Mouse (Mus musculus): Measurements from ENCODE around the gene Chpf.

Chpf gene

DNA sequence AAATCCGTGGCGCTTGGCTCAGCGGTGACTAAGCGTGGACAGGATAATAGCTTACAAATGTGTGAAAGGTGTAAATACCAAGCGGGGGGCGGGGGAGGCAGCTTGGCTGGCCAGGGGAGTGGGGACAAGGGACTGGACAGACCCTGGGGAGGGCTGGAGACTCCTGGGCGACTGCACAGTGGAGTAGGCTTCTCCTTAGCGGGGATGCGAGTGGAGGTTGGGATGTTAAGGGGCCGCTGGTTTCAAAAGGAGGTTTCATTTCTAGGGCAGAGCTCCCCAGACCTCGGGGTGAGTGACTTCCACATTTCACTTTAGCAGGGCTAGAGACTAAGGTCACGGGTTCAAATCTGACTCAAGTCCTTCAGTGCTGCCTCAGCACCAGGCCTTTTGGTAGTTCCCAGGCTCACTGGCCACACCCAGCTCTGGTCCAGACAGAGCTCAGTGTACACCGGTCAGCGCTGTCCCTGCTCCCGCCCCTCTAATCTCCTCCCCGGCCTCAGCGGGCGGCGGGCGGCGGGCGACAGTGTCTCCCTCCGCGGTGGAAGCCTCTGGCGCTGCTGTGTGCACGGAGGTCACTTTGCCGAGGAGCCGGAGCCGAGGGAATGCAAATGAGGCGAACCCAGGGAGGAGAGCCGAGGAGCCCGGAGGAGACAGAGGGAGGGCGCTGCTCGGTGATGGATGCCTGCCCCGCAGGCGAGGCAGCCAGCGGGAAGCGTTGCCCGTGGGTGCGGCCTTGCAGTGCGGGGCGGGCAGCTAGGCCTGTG is 20.9 kb downstream of the Chpf start:
- DNase-seq: peak; percentile 71 to 79

DNA sequence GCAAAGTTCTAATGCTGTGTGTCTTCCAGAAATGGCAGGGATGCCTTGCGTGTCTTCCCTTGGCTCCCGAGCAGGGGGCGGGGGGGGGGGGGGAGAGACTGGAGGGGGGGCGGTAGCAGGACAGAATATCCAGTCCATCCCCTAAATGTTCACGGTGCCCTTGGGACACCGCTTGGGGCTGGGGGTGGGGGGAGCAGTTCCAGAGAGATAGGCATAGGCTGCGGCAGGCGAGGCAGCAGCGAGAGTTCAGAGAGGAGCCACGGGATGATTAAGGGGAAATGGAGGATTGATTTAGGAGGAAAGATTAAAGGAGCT is 21.4 kb downstream of the Chpf start:
- DNase-seq: no peak

- peak in 1 of 2 experiments; percentile 55 for DNase-seq
These were observed 22.2 kb downstream of the Chpf start for GRCm38 (mm10) chr1:75456746-75457564.

GRCm38 (mm10) chr1:75455948-75456347 is 23.2 kb downstream of the Chpf start:
- DNase-seq: no peak

DNA sequence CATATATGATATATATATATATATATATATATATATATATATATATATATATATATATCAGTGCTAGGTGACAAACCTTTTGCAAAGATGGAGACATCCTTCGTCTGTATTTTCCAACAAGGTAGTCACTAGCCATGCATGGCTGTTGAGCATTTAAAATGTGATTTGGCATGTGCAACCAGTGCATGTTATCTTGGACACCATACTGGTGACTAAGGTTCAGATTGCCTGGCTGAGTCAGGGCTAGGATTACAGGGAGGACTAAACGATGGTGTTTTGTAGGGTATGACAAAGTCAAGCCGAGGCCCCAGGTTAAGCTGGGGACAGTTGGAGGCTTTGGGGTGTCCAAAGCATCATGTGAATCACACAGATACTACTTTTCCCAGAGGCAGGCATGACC is 23.7 kb downstream of the Chpf start:
- no peak for DNase-seq

DNA sequence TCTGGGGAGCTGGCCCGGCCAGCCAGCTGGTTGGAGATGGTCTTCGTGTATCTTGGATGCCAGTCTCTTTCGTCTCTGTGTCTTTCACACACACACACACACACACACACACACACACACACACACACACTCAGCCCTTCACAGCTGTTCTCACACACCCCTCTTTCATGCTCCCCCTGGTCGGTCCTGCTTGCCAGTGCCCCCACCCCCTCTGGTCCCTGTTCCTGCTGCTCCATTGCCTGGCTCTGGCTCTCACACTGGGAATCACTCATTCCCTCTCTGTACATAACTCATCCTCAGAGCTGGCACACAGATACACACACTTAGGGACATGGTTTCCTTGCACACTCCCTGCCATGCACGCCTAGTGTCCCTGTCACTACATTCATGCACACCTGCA is 27.2 kb downstream of the Chpf start:
- no peak for DNase-seq

- DNase-seq: peak; percentile 56 to 62
These were observed 28.6 kb downstream of the Chpf start, which contains the start of gene Asic4 for GRCm38 (mm10) chr1:75450314-75451005. Gene Asic4, plus strand, starts transcription at chr1:75450436.

DNA sequence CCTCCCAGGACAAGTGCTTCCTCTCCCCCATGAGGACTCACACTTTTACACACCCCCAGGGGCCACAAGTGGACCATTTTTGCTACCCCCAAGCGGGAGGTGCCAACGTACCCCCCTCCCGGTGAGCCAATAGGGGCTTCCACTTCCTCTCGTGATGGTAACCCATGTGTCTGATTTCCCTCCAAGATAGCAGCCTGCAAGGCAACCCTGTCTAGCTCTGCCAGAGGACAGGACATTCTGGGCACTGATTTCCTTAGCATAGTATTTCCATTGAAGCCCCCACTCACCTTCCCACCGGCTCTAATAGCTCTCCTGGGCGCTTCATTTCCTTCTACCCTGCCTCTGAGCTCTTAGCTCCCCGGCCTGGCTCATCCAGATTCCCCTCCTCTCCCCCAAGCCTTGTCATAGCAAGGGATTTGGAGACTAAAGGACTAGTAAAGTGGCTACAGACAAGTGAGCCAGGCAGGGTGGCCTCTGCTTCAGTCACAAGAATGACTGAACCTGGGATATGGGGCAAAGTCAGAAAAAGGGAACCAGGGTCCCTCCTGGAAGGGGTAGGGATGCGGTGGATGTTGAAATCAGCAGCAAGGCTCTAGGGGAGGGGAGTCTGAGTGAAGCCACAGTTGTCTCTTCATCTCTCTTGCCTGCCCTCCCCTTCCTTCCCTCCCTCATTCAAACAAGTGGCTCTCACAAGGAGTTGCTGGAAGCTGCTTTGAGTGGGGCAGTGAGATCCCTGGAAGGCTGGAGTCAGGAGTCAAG is 29.6 kb downstream of the Chpf start:
- DNase-seq: no peak

DNA sequence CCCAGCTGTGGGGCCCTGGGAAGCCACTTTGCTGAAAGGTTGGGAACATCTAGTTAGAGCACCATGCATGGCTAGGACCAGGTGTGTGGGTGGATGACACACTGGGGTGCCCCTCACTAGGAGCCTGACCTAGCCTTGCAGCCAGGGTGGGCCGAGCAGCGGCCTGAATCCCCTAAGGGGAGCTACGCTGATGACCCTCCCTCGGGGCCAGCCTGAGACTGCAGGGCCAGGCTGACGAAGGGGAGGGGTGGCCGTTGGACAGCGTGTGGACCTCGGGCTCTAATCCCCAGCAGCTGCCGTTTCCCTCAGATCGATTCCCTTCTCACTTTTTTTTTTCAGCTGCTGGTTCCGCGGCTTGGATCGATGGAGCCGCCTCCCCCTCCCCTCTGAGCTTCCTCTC is 30.2 kb downstream of the Chpf start:
- DNase-seq: no peak

DNA sequence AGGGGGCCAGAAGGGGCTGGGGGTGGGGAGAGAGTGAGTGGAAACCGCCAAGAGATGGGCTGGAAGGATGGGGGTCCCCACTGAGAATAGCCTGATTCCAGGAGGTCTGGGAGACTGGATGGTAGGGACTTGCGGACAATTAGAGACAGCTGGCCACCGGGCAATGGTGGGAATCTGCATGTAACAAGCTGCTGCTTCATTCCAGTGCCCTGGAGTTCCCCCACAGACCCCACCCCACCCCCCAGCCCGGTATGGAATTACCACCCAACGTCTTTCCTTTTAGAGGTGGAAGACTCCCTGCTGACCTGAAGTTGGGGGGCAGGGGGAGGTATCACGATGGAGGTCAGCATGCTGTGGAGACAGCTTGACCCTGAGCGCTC is 31.1 kb downstream of the Chpf start:
- no peak for DNase-seq

DNA sequence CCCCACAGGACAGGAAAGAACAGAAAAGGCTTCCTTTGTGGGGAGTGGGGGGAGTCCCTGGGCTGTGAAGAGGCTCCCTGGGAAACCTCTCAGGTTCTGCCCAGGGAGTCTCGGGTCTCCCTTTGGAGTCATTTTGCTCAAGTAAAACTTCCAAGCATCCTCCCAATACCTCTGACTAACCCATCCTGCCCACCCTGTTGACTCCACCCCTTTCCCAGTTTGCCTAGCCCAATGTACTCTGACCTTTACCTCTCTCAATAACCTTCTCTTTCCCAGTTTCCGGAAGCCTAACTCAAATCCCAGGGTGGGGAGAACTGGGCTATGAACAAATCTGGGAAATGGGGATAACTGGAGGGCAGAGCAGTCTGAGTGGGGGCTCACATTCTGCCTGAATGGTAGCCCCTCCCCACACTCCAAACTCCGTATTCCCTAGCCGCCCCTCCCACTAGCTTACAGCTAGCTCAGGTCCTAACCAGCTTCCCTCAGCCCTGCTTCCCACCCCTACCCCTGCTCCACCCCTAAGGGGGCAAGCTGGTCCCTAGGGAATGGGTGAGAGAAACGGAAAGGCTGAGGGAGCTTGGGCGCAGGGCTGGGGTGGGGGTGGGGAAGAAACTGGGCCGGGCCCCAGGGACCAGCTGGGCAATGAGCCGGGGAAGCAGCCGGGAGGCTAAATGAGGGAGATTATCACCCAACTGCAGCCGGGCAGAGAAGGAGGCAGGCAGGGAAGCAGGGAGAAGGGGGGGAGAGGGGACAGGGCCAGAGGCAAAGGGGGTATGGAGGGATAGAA is 31.6 kb downstream of the Chpf start:
- peak in 1 of 2 experiments; percentile 58 for DNase-seq

DNA sequence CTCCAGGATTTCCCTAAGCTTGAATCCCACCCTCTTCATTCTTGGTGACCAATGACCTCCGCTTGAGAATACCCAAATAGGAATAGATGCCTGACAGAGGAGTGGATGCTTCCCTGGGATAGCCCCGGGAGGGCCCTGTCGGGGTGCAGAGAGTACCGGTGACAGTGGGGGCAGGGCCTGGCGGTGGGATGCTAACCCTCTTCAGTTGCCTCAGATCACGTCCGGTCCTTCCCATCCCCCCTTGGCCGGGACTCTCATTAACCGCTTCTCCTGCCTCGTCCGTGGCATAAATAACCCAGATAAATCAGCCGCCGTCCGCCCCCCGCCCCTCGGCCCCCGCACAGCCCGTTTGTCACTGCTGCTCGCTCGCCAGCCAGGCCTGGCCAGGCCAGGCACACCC is 32.5 kb downstream of the Chpf start:
- peak; percentile 58 to 75 for DNase-seq

GRCm38 (mm10) chr1:75445751-75446611 is 33.1 kb downstream of the Chpf start:
- peak; percentile 88 to 89 for DNase-seq

- DNase-seq: no peak
These were observed 33.9 kb downstream of the Chpf start for GRCm38 (mm10) chr1:75445141-75445701.

DNA sequence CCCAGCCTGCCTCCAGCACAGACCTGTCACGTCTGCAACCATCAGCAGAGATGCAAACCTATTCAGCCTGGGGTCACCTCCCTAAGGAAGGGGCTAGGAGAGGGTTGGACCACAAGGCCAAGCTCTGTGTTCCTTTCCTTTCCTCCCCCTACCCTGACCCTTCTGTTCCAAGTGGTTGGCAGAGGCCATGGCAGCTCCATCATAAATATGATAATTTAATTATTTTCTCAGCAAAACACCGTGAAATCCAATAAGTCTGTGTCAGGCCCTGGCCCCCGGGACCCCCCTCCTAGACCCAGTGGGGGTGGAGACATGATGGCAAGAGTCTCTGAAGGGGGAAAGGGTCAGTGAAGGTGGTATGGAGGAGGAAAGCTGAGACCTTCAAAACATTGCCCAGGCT is 34.9 kb downstream of the Chpf start:
- no peak for DNase-seq

GRCm38 (mm10) chr1:75443247-75444024 is 35.7 kb downstream of the Chpf start:
- DNase-seq: no peak

DNA sequence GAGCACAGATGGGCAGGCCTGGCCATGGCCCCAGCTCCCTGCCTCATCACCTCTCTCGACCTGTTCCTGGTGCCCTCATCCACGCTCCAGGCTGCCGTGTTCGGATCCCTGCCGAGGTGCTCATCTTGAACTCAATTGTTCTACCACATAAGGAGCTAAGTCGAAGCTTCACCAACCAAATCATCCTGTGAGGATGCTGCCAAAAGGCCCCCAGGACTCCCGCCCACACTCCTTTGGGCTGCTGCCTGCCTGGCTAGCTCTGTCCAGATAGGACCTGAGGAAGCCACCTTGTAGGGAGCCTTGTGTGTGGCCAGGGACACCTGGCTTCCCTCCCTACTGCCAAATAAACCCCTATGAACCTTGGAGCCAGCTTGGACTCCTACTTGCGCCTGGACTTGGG is 36.3 kb downstream of the Chpf start:
- DNase-seq: no peak

DNA sequence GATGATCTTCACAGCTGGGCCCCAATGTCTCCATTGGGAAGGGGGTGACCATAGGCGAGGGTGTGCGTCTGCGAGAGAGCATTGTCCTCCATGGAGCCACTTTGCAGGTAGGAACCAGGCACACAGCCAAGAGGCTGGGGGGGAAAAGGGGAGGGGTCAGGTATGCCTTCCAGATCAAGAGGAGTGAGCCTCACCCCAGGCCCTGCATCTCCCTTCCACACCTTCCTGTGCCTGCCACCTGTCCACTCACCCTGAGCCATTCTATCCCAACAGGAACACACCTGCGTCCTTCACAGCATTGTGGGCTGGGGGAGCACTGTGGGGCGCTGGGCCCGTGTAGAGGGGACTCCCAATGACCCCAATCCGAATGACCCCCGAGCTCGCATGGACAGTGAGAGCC is 36.9 kb downstream of the Chpf start:
- DNase-seq: no peak

GRCm38 (mm10) chr1:75441471-75441996 is 37.6 kb downstream of the Chpf start:
- DNase-seq: no peak

GRCm38 (mm10) chr1:75440661-75441060 is 38.4 kb downstream of the Chpf start:
- no peak for DNase-seq

All from kidney, postnatal 4 days (tissue).